Mouse (Mus musculus) retina, postnatal 1 day (tissue): ENCODE results near the gene Dydc2.

ENCODE experiments used
- DNase-seq: peaks from one replicate; pipeline ENCODE4 v3.0.0-alpha.2; 2012

The Dydc2 gene

GRCm38 (mm10) chr14:41033135-41034110 lies 35.6 kb downstream of the Dydc2 start:
- peak; percentile 91 for DNase-seq

- no peak for DNase-seq
Observed at GRCm38 (mm10) chr14:41030989-41031513, 38.0 kb downstream of the Dydc2 start.

- no peak for DNase-seq
Observed at GRCm38 (mm10) chr14:41029303-41029702, 39.7 kb downstream of the Dydc2 start.

- DNase-seq = no peak
Observed at GRCm38 (mm10) chr14:41025594-41026284, 43.3 kb downstream of the Dydc2 start.

- no peak for DNase-seq
Observed at GRCm38 (mm10) chr14:41025087-41025486, 43.9 kb downstream of the Dydc2 start.

GRCm38 (mm10) chr14:41021246-41021645 lies 47.8 kb downstream of the Dydc2 start:
- no peak for DNase-seq

GRCm38 (mm10) chr14:41017460-41017859 lies 51.5 kb downstream of the Dydc2 start:
- no peak for DNase-seq

GRCm38 (mm10) chr14:41014701-41015240 lies 54.2 kb downstream of the Dydc2 start:
- DNase-seq = no peak

- DNase-seq = peak; percentile 94
Observed at GRCm38 (mm10) chr14:41013630-41014613, 55.1 kb downstream of the Dydc2 start, which contains the start of gene Fam213a. Gene Fam213a (minus strand): TSS chr14:41013788.

GRCm38 (mm10) chr14:41013143-41013542 lies 55.9 kb downstream of the Dydc2 start:
- DNase-seq = no peak

- no peak for DNase-seq
Observed at GRCm38 (mm10) chr14:41011916-41012315, 57.1 kb downstream of the Dydc2 start.

- DNase-seq = peak; percentile 15
Observed at GRCm38 (mm10) chr14:41008138-41008537, 60.9 kb downstream of the Dydc2 start.

GRCm38 (mm10) chr14:41007641-41008040 lies 61.4 kb downstream of the Dydc2 start:
- DNase-seq = peak; percentile 18

GRCm38 (mm10) chr14:41006899-41007298 lies 62.1 kb downstream of the Dydc2 start:
- no peak for DNase-seq

- no peak for DNase-seq
Observed at GRCm38 (mm10) chr14:41006263-41006662, 62.7 kb downstream of the Dydc2 start.

- no peak for DNase-seq
Observed at GRCm38 (mm10) chr14:41005716-41006115, 63.3 kb downstream of the Dydc2 start.

GRCm38 (mm10) chr14:41004201-41005141 lies 64.5 kb downstream of the Dydc2 start:
- DNase-seq = peak; percentile 59

- DNase-seq = no peak
Observed at GRCm38 (mm10) chr14:41001576-41001975, 67.4 kb downstream of the Dydc2 start.

GRCm38 (mm10) chr14:41000801-41001200 lies 68.2 kb downstream of the Dydc2 start:
- no peak for DNase-seq

GRCm38 (mm10) chr14:40999904-41000645 lies 68.9 kb downstream of the Dydc2 start:
- DNase-seq = no peak
